Mouse (Mus musculus): ENCODE measurements around the gene Gm4131. TPM values are rescaled to one million over a fixed set of nuclear protein-coding genes. Genes with fewer than 3 reads are reported as not detected.

Gm4131 gene
- total and polyA plus RNA-seq, 2 experiments, result not detected

DNA sequence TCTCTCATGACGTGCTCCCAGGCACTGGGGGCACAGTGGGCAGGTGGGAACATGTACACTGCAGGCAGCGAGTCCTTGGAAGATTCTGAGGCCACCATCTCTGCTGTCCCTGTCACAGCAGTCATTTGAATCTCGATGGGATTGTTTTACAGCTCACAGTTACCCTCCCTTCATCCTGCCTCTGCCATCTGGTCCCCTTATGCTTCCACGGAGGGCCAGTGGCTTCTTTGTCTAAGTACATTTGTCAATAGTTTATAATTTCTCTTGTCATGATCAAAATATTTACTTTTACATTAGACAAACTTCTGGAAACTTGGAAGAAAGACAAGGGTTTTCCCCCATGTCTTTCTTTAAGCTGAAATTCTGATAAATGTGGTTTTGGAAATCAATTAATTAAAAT lies 20.0 kb downstream of the Gm4131 start:
- H3K79me2 ChIP-seq (ENCODE audit: control insufficient read depth, insufficient read depth, low read length), result no peaks in the 10 kb centered on the region
- WGBS, result 80% methylated on average over 4 of the region's 4 CpGs
- no peak overlapping the region for H3K27ac ChIP-seq (replicated peaks; ENCODE audit: insufficient read depth, low read depth, low read length)
- H3K4me3 ChIP-seq (ENCODE audit: insufficient read depth, low read depth, low read length), result no peak overlapping the region
- H3K4me1 ChIP-seq (ENCODE audit: control insufficient read depth, insufficient read depth, low read length), result peaks cover 7% of the 10 kb centered on the region; the same call in 1 of the 2 replicates
- H3K36me3 ChIP-seq (ENCODE audit: control insufficient read depth, insufficient read depth, low read length), result no peaks in the 10 kb centered on the region
- DNase-seq (ENCODE audit: extremely low read depth, low read depth, low spot score), result no peak
- TF ChIP-seq CTCF (IDR thresholded peaks at IDR 0.05; ENCODE audit: low read depth, low read length), result no peak
- no peak for TF ChIP-seq POLR2A (IDR thresholded peaks at IDR 0.05; ENCODE audit: extremely low read depth, insufficient read depth, low read length)
- H3K27me3 ChIP-seq (ENCODE audit: control insufficient read depth, insufficient read depth, low read length), result no peaks in the 10 kb centered on the region
- H3K9ac ChIP-seq (ENCODE audit: low read depth, low read length), result no peak overlapping the region

DNA sequence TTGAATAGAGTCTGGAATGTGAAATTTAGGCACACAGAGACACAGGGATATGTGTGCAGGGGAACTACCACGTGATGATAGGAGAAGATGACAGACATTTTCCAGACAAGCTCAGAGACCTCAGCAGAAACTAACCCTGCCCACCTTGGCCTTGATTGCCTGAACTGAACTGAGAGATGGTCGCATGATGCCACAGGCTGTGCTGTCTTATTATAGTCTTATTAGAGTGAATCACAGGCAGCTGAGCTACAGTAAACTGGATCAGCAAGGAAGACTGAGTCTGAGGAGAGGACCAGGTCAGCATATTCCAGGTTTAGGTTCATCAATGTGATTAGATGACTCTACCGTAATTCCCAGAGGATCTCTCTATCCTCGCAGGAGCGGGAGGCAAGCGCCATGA lies 20.4 kb downstream of the Gm4131 start:
- WGBS, result 88% methylated on average over 6 of the region's 6 CpGs
- H3K27me3 ChIP-seq (ENCODE audit: control insufficient read depth, insufficient read depth, low read length), result no peaks in the 10 kb centered on the region
- no peaks in the 10 kb centered on the region for H3K36me3 ChIP-seq (ENCODE audit: control insufficient read depth, insufficient read depth, low read length)
- H3K4me3 ChIP-seq (ENCODE audit: insufficient read depth, low read depth, low read length), result no peak overlapping the region
- no peak overlapping the region for H3K27ac ChIP-seq (replicated peaks; ENCODE audit: insufficient read depth, low read depth, low read length)
- no peaks in the 10 kb centered on the region for H3K79me2 ChIP-seq (ENCODE audit: control insufficient read depth, insufficient read depth, low read length)
- no peak for DNase-seq (ENCODE audit: extremely low read depth, low read depth, low spot score)
- no peak for TF ChIP-seq CTCF (IDR thresholded peaks at IDR 0.05; ENCODE audit: low read depth, low read length)
- no peak for TF ChIP-seq POLR2A (IDR thresholded peaks at IDR 0.05; ENCODE audit: extremely low read depth, insufficient read depth, low read length)
- no peak overlapping the region for H3K9ac ChIP-seq (ENCODE audit: low read depth, low read length)
- H3K4me1 ChIP-seq (ENCODE audit: control insufficient read depth, insufficient read depth, low read length), result peaks cover 11% of the 10 kb centered on the region

DNA sequence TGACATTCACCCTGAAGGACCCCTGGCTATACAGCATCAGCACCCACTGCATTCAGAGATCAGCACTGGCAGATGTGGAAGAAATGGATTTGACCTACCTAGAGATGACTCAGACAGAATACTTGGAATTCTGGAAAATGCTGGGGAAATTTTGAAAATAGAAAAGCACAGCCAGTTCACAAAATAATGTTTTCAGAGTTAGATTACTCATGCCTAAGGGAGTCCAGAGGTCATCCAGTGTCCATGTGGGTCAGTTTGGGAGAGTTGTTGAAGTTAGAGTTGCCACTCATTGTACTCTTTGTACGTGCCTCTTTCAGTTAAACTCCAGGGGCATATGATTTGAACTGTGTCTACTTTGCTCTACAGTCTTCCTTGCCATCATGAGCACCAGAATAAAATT lies 25.0 kb downstream of the Gm4131 start:
- TF ChIP-seq CTCF (IDR thresholded peaks at IDR 0.05; ENCODE audit: low read depth, low read length), result no peak
- no peak for TF ChIP-seq POLR2A (IDR thresholded peaks at IDR 0.05; ENCODE audit: extremely low read depth, insufficient read depth, low read length)
- 19% methylated on average over 1 of the region's 1 CpGs for WGBS
- Histone ChIP-seq H3K79me2 (ENCODE audit: control insufficient read depth, insufficient read depth, low read length) (no peaks in the 10 kb centered on the region), H3K9ac (ENCODE audit: low read depth, low read length) (no peak overlapping the region), H3K4me3 (ENCODE audit: insufficient read depth, low read depth, low read length) (no peak overlapping the region), H3K4me1 (ENCODE audit: control insufficient read depth, insufficient read depth, low read length) (peaks cover 9% of the 10 kb centered on the region), H3K27me3 (ENCODE audit: control insufficient read depth, insufficient read depth, low read length) (no peaks in the 10 kb centered on the region), H3K36me3 (ENCODE audit: control insufficient read depth, insufficient read depth, low read length) (no peaks in the 10 kb centered on the region), H3K27ac (replicated peaks; ENCODE audit: insufficient read depth, low read depth, low read length) (peak overlapping the region; percentile 51; the same call in 1 of the 2 replicates)
- peak; percentile 76 for DNase-seq (ENCODE audit: extremely low read depth, low read depth, low spot score)

DNA sequence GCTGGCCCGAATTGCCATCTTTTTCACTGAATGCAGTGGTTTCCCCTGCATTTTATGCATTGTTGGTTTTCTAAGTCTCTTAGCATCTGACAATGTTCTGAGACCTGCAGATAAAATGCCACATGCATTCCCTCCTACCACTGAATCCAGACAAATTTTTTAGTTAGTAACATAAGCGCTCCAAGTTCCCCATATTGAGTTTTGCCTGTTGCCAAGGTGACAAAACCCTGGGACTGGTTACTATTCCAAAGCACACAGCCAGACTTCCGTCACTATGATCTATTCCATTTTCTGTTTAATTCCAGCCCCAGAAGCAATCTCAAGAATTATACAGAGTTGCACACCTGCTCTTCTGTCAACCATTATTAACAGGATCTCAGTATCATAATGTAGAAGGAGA lies 26.9 kb downstream of the Gm4131 start:
- H3K36me3 ChIP-seq (ENCODE audit: control insufficient read depth, insufficient read depth, low read length), result no peaks in the 10 kb centered on the region
- 94% methylated on average over 3 of the region's 3 CpGs for WGBS
- TF ChIP-seq CTCF (IDR thresholded peaks at IDR 0.05; ENCODE audit: low read depth, low read length) (no peak), POLR2A (IDR thresholded peaks at IDR 0.05; ENCODE audit: extremely low read depth, insufficient read depth, low read length) (no peak)
- no peak overlapping the region for H3K9ac ChIP-seq (ENCODE audit: low read depth, low read length)
- H3K4me1 ChIP-seq (ENCODE audit: control insufficient read depth, insufficient read depth, low read length), result peaks cover 9% of the 10 kb centered on the region
- H3K27me3 ChIP-seq (ENCODE audit: control insufficient read depth, insufficient read depth, low read length), result no peaks in the 10 kb centered on the region
- H3K4me3 ChIP-seq (ENCODE audit: insufficient read depth, low read depth, low read length), result no peak overlapping the region
- no peak for DNase-seq (ENCODE audit: extremely low read depth, low read depth, low spot score)
- H3K79me2 ChIP-seq (ENCODE audit: control insufficient read depth, insufficient read depth, low read length), result no peaks in the 10 kb centered on the region
- H3K27ac ChIP-seq (replicated peaks; ENCODE audit: insufficient read depth, low read depth, low read length), result no peak overlapping the region

DNA sequence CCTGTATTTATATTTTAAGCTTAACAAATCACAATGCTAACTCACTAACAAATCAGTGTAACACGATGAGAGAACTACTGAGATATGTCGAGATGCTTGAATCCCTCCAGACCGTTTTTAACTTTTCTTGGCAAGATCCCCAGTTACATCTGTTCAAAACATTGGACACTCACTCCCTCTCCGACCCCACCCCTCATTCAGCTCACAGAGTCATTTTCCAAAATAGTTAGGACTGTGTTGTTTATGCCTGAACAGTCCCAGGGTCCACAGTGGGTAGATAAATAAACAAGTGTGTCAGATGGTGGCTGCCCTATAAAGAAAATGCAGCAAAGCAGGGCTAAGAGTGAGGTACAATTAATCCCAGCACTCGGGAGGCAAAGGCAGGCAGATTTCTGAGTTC lies 29.7 kb downstream of the Gm4131 start:
- Histone ChIP-seq H3K27me3 (ENCODE audit: control insufficient read depth, insufficient read depth, low read length) (no peaks in the 10 kb centered on the region), H3K4me1 (ENCODE audit: control insufficient read depth, insufficient read depth, low read length) (peaks cover 5% of the 10 kb centered on the region), H3K27ac (replicated peaks; ENCODE audit: insufficient read depth, low read depth, low read length) (no peak overlapping the region), H3K79me2 (ENCODE audit: control insufficient read depth, insufficient read depth, low read length) (no peaks in the 10 kb centered on the region), H3K4me3 (ENCODE audit: insufficient read depth, low read depth, low read length) (no peak overlapping the region), H3K9ac (ENCODE audit: low read depth, low read length) (no peak overlapping the region), H3K36me3 (ENCODE audit: control insufficient read depth, insufficient read depth, low read length) (no peaks in the 10 kb centered on the region)
- TF ChIP-seq CTCF (IDR thresholded peaks at IDR 0.05; ENCODE audit: low read depth, low read length) (no peak), POLR2A (IDR thresholded peaks at IDR 0.05; ENCODE audit: extremely low read depth, insufficient read depth, low read length) (no peak)
- 83% methylated on average over 5 of the region's 5 CpGs for WGBS
- no peak for DNase-seq (ENCODE audit: extremely low read depth, low read depth, low spot score)

DNA sequence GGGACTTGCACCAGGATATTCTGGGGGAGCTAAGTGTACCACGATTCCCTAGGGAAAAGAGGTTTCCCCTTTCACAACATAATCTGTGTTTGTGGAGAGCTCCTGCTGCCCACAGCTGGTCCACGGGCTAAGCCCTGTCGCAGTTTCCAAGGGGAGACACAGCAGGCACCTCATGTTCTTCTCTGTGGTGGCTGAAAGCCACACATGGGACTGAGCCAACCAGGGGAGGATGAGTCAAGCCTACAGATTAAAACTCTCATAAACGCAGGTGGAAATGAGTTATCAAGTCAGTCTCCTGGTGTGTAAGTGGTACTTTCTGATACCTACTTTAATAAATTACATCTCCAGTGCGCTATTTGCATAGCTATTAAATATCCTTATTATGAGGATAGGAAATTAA lies 30.6 kb downstream of the Gm4131 start:
- Histone ChIP-seq H3K27ac (replicated peaks; ENCODE audit: insufficient read depth, low read depth, low read length) (no peak overlapping the region), H3K9ac (ENCODE audit: low read depth, low read length) (no peak overlapping the region), H3K36me3 (ENCODE audit: control insufficient read depth, insufficient read depth, low read length) (no peaks in the 10 kb centered on the region), H3K4me1 (ENCODE audit: control insufficient read depth, insufficient read depth, low read length) (no peaks in the 10 kb centered on the region), H3K27me3 (ENCODE audit: control insufficient read depth, insufficient read depth, low read length) (no peaks in the 10 kb centered on the region), H3K4me3 (ENCODE audit: insufficient read depth, low read depth, low read length) (no peak overlapping the region), H3K79me2 (ENCODE audit: control insufficient read depth, insufficient read depth, low read length) (no peaks in the 10 kb centered on the region)
- no peak for DNase-seq (ENCODE audit: extremely low read depth, low read depth, low spot score)
- TF ChIP-seq POLR2A (IDR thresholded peaks at IDR 0.05; ENCODE audit: extremely low read depth, insufficient read depth, low read length), result no peak
- no peak for TF ChIP-seq CTCF (IDR thresholded peaks at IDR 0.05; ENCODE audit: low read depth, low read length)
- WGBS, result 65% methylated on average over 5 of the region's 5 CpGs
